Mouse (Mus musculus): ENCODE results near the gene Wdr66.

Gene Wdr66

DNA sequence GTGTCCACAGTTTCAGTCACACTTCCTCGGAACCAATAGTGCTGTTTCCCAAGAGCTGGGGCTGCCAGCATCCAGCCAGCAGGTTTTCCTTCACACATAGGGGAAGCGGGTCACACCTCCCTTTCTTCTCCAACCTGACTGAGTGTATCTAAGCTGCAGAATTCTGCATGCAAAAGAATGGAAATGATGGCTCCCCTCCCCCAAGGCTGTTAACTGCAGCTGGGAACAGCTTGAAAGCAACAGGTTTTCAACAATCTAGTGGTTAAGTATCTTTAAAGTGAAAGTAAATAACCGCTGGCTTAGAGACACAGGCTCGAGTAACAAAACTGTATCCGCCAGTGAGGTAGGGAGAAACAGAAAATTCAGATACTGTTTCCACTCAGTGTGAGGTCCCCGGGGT lies 66.1 kb downstream of the Wdr66 start:
- no peak for DNase-seq

DNA sequence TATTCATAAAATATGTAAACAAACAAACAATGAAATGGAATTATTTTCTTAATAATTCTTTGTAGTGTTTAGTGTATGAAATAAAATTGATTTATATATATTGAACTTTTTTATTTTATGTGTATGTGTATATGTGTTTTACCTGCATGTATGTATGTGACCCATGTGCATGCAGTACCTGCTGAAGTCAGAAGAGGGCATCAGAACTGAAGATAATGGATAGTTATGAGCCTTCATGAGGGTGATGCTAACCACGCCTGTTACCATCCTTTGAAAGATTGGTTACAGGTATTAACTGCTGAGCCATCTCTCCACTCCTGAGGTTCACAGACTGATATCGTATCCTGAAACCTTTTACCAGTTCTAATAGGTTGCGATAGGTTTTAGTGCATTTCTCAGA lies 68.2 kb downstream of the Wdr66 start:
- no peak for DNase-seq

DNA sequence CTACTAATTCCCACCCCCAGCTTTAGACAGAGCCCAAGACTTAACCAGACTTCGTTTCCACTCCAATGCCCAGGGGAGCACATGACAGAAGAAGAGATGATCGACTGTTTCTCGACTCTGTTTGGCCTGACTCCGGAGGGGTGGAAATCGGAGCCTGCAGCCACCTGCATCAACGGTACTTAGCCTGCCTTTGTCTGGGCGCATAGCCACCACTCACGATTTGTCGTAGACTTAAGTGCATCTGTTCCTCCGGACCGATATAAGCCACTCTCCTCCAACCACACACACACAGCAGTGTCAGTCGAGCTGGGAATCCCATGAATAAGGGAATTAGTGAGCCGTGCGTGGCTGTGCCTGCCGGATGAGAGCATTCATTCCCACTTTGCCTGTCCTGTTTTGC lies 72.3 kb downstream of the Wdr66 start:
- DNase-seq = no peak

DNA sequence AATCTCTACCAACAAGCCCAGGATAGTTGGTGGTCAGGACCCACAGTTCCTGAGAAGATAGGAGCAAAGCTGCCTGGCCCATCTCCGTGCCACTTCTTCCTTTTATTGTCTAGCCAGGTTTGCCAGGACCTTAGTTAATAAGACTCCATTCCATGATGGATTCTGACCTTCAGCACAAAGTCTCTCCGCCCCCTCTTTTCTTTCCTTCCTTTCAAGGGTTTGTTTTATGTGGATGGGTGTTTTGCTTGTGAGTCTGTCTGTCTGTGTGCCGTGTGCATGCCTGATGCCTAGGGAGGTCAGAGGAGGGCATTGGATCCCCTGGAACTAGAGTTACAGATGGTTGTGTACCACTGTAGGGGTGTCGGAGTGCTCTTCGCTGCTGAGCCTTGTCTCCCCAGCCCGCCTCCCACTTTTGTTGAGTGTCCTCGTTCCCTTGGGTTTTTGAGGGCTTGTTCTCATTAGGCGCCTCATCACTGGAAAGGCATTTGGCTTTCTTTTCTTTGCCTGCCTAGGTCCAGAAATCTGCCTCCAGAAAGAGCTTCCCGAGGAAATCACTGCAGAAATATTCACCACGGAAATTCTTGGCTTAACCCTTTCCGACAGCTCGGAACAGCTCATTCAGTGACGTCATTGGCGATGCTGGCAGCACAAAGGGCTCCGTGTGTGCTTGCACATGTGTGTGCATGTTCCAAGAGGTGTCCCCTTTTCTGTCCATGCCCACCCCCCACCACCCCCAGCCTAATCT lies 74.3 kb downstream of the Wdr66 start:
- DNase-seq = no peak

DNA sequence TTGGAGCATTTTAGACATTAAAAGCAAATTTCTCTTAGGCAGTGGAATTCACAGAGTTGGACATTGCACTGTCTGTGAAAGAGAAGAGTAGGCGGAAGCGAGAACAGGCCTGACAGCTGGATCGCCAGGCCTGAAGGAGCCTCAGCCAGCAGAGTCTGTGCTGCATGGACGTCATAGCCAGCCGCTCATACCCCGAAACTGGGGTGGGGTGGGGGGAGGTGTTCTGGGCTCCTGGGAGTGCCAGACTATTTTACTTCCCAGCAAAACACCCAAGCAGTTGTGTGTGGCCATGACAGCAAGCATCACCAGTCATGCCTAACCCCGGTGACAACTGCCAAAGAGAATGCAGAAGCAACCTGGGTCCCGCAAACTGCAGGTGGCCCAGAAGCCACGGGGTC lies 74.8 kb downstream of the Wdr66 start:
- no peak for DNase-seq

DNA sequence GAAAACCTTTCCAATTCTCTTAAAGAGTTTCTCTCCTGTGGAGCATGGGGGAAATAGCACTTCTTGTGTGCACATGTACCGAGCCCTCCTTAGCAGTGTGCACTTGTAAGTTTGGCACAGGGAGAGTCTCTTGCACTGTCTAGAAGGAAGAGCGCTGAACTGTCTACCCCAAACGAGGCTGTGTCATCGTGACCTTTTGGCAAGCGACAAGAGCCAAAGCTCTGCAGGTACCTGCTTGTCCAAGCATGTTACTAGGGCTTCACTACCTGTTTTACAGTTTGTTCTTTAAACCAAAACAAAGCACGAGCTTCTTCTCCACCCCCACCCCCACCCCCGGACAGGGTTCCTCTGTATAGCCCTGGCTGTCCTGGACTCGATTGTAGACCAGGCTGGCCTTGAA lies 75.8 kb downstream of the Wdr66 start:
- no peak for DNase-seq

DNA sequence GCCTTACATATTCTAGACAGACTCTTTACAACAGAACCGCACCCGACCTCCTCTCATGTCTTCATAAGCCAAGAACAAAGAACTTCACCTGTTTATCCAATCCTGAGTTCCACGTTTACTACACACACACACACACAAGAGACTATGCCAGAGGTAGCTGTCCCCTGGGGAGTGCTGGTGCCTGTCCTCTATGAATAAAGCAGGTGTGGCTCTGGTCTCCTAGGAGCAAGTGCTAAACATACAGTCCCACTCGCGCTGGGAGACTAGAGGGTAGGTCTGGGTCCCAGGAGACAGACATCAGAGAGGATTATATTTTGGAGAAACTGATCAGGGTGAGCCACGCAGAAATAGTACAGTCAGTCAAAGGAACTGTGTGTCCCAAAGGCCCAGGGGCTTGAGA lies 81.7 kb downstream of the Wdr66 start:
- DNase-seq = no peak

DNA sequence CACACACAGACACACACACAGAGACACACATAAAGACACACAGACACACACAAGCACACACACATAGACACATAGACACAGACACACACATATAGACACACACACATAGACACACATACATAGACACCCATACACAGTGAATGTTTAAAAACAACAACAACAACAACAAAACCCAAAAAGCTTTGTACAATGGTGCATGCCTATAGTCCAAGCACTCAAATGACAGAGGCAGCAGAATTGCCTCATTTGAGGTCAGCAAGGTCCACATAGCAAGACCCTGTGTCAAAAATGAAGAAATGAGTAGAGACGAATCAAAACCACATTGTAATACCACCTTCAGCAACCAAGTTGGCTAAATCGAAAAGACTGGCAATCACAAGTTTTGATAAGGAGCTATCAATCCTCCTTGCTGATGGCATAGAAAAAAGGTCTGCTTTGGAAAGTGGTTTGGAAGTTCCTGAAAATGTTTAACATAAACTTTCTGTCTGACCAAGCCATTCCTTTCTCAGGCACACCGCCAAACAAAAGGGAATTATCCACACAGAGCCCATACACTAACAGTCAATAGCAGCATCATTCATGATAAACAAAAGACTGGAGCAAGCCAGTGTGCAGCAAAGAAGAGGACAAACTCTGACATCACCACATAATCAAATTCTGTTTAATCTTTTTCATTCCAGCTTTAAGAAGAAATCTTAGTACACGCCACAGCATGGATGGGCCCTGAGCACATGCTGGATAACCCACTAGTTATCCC lies 84.5 kb downstream of the Wdr66 start:
- DNase-seq = no peak

DNA sequence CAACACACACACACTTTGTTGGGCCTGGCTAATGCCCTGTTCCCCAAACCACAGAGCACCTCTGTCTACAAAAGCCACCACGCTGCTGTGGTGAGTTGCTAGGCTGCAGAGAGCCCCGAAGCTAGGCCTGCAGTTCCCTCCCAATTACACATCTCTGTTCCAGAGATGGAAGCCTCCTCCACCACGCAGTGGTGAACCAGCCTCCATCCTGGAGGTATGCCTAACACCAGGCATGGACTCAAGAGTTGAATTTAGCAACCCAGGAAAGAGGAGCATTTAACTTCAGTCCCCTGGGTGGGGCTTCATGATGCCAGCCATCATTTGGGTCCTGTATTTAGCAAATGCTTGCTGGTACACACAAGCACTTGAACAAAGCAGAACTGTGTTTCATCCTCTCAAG lies 86.6 kb downstream of the Wdr66 start:
- DNase-seq = no peak

DNA sequence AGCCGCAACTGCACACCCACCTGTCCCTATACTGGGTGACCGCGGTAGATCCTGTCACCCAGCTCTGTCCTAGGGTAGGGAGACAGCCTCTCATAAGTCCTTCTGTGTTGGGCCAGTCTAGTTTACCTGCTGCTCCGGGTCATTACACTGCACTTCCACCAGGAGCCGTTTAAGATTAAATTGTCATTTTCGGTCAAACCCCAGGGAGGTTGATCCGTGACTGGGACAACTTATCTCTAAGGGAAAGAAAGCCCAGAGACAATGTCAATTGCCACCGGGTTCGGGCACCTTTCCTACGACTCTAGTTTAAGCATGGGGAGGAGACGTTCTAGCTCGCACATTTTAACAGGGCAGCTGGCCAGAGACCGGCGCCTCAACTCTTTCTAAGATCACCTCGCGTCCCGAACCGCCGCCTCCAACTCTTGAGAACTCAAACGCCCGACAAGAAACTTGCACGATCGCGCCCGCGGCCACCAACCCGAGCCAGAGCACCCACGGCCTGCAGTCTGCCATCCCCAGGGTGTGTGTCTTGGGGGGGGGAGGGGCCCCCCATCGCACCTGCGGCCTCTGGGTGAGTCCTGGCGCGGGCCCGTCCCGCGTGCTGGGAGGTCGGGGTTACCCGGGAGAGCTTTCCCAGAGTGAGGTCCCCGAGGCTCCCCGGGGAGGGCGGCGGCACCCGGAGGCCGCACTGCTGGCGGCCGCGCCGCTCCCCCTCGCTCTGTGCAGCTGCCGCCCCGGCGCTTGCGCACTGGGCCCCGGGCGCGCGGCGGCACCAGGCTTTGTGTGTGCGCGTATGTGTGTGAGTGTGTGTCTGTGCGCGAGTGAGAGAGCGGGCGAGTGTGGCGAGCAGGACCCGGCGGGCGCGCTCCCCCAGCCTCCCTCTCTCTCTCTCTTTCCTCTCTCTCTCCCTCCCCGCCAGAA lies 92.1 kb downstream of the Wdr66 start, which contains the start of gene Bcl7a:
TSS of gene Bcl7a (plus strand) at position 128 of the 921 bp plus-strand sequence.
- peak; percentile 90 to 93 for DNase-seq

DNA sequence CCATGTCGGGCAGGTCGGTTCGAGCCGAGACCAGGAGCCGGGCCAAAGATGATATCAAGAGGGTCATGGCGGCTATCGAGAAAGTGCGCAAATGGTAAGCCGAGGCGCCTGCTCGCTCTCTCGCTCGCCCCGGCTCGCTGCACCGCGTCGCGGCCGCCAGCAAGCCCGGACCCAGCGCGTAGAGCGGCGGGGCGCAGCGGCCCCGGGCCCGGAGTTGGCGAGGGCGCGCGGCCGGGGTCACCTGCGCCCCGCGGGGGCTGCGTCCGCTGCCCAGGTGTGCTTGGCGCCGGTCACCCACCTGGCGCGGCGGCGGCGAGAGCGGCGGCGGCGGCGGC lies 92.7 kb downstream of the Wdr66 start:
- DNase-seq = no peak

DNA sequence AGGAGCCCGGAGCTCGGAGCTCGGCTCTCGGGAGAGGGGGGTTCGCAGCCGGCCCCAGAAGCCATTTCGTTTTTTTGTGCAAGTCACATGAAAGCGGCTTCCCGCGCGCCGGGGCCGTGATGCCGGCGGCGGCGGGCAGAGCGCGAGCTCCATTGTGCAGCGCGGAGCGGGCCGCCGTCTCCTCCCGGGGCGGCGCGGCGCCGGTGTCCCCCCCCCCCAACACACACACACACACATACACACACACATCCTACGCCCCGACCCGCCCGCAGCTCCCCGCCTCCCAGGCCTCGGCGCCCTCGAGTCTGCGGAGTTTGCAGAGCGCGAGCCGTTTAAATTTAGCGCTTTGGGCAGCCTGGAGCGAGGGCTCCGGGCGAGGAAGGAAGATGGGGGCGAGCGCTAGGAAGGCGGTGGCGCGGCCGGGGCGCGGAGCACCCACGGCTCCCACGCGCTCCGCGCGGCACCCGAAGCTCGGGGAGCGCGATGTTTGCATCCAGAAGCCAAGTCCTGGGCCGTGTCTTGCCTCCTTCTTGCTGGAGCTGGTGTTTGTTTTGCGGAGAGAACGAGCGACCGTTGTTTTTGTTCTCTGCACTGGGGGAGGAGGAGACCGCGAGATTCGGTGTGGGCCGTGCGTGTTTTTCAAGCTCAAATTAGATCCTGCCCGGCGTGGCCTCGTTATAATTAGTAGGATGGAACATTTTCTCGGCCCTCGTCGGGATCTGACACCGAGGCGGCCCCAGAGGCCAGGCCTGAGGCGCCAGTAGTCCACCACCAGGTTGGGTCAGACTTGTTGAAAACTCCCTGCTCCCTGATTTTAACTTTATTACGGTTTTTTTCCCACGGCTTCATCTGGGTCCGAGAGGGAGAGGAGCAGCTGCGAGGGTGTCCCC lies 93.3 kb downstream of the Wdr66 start:
- DNase-seq = peak; percentile 56 to 62

DNA sequence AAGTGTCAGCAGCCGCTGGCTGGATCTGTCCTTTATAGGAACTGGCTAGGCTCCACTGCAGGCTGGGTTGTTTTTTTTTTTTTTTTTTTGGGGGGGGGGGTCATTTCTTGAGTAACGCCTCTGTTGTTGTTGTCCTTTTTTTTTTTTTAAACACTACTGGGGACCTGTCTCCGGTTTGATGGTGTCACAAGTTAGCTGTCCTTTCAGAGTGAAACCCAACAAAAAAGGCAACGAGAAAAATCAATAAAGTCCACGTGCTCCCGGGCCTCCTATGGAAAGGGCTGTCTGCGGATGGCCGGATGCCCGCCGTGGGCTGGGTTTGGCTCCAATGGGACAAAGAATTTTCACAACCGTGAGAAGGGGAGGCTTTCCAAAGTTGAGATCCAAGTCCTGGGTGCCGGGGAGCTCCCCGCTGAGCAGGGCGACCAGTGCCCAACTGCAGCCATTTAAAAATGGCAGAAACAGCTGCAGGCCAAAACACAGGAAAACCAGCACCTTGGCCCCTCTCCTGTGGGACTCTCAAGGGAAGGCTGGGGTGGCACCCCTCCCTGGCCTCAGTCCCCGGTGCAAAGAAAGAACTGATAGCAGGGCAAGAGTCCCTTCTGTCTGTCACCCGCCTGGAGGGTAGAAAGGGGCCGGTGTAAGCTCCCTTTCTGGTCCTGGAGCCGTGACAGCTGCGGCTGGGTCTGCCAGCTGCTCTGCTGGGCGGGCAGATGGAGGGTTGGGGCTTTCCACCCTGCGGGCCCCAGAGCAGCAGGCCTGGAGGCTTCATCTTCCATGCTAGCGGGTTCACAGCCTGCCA lies 94.2 kb downstream of the Wdr66 start:
- peak; percentile 45 to 57 for DNase-seq

DNA sequence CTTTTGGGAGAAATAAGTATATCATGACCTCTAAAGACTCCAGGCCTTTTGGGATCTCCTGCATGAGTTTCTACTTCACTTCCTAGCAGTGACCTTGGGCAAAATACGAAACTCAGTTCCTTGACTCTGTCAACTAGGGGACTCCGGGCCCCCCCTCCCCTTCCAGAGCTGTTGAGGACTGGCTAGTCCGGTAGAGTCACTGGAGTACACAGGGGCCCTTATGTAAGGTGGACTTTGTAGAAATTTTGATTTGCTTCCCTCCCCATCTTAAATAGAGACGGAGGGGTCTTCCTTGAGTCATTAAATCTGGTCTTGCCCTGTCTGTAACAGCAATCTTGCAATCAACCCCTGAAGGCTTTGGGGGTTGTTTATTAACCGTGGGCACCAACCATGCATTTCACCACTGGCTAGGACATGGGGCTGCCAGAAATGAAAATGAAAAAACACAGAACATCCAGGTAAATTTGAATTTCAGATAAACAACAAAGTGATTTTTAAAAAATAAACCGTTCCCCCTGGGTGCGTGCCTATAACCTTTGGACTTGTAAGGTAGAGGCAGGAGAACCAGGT lies 94.9 kb downstream of the Wdr66 start:
- no peak for DNase-seq

DNA sequence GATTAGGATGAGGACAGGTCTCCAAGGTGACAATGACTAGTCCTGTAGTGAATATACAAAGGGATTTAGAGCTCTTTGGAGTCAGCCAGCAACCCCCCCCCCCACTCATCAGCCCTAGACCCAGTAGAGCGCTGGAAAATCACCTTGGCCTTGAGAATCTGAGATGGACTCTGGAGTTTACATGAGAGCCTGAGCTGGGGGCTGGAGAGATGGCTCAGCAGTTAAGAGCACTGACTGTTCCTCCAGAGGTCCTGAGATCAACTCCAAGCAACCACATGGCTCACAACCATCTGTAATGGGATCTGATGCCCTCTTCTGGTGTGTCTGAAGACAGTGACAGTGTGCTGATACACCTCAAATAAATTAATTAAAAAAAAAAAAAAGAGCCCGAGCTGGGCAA lies 96.1 kb downstream of the Wdr66 start:
- DNase-seq = no peak

DNA sequence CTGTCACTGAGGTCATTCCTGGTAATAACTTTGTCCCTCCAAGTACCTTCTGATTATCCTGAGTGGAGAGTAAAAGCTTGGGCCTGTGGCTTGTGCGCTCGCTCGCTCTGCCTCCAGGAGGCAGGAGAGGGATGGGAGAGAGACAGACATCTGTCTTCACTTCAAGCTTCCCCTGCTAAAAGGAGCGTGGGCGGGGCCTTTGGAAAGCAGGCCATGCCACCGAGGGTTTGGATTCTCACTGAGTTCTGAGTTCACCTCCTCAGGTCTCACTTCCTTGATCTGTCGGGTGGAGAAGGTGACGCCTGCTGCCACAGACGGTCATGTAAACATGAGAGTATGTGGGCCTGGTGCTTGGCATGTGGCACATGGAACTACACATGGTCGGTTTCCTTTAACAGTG lies 98.5 kb downstream of the Wdr66 start:
- DNase-seq = peak in 1 of 2 experiments; percentile 42

DNA sequence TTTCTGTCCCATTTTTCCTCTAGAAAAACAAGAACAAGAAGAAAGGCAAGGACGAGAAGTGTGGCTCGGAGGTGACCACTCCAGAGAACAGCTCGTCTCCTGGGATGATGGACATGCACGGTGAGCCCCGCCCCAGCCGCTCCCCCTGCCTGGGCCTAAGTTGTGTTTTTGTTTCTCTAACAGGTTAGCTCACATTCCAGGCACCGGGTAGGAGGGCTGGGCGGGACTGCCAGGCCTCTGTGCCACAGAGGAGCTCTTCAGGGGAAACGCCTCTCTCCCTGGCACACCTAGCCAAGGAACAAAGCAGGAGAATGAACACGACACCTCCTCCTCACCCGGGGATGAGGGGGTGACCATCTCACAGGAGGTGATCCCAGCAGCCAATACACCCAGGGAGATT lies 104.0 kb downstream of the Wdr66 start:
- no peak for DNase-seq

DNA sequence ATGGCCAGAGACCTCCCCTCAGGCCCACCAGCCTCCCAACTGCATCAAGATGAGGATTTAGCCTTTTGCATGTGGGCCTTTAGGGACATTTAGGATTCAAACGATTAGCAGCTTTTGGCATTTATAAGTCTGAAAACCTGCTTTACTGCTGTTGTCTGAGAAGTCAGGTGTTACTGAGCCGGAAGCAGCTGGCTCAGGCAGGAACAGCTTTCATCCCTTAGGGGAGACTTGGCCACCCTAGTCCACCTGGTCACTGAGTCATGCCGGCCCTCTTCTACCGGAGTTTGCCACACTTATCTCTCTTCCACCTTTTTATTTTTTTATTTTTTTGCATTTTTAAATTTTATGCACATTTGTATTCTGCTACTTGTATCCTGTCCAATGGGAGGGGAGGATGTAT lies 105.4 kb downstream of the Wdr66 start:
- no peak for DNase-seq

DNA sequence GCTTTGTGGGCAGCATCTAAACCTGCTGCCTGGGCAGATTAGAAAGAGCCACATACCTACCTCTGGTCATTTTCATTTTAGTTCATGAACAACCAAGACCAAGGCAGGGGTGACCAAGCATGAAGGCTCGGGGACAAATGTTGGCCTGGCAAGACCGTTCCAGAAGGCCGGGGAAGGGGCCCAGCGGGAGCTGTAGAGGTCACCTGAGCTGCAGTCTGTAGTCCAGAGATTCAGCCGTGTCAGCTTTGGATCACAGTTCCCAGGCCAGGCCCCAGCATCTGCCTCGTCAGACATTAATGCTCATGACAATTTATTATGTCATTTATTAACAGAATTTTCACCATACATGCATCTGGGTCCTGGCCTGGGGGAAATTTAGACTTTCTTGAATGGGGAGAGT lies 107.5 kb downstream of the Wdr66 start:
- no peak for DNase-seq

DNA sequence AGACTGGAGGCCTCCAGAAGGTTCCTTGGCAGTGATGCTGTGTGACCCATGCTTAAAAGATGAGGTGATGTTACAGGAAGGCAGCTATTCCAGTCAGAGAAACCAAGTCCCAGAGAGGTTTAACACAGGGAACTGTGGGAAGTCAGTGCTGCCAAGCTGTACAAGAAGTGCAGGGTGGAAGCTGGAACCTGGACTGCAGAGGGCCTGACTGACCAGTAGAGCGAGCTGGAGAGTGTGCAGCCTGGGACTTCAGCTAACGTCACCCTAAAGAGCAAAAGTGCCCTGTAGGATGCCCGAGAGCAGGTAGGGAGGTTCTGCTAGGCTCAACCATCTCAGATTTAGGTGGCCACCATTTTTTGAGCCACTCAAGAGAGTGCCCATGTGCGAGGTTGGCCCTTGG lies 111.0 kb downstream of the Wdr66 start:
- no peak for DNase-seq

DNA sequence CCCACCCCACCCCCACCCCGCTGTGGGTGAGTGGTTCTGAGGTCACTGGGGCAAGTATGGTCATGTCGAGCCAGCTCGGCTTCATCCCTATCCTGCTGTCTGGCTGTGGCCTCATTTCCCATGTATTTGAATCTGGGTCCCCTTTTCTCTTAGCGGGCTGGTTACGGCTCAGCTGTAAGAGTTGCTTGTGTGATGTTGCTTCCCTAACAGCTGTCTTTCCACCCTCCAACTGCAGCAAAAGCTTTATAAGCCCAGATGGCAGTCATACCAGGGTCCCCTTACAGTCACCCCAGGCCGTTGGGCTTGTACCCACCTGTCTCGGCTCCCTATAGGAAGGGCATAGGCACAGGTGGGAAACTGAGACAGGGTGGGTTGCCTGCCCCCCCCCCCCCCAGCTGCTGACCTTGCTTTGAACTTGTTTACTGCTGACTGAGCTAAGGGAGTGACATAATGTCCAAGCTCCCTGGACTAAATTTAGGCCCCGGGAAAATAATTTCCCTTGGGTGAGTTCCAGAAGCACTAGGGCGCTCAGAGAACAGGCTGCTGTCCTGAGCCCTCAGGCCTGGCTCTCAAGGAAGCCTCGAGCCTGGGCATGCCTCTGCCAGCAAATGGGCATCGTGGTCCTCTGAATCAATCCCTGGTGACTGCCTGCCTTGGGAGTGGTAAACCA lies 112.5 kb downstream of the Wdr66 start:
- DNase-seq = peak; percentile 65 to 70

All from cerebellum, postnatal 36 days (tissue).